Comparison of ENCODE assay signal across 14 mouse cellular contexts in genomic region chr3:27963795-27964201, GRCm38 (mm10). TPM values are rescaled to one million over a fixed set of nuclear protein-coding genes. Genes with fewer than 3 reads are reported as not detected.
DNase-seq lines count a peak whose midpoint lies in the region; ATAC-seq and TF ChIP-seq lines count a peak whose summit lies in the region.
"Had no signal": no experiment of that assay in that cellular context is flagged by ENCODE, and none has a peak within 500 bp of the region (broad histone marks: within the 10 kb centered on the region; RNA-seq: fewer than 3 reads in every experiment).

No protein-coding gene starts in this region.

- peaks cover 0 to 4% of the 10 kb centered on the region in 2 experiments; a peak in 2 of 4 replicates for H3K4me1 ChIP-seq in ES-E14 (ENCODE audit: control insufficient read depth in 2 of 2, insufficient read depth in 2 of 2, low read length in 2 of 2, poor library complexity in 1 of 2)
- H3K4me1 ChIP-seq in hindbrain, embryonic 12.5 days, result peaks cover 9% of the 10 kb centered on the region; the same call in 1 of the 2 replicates
- H3K4me1 ChIP-seq in midbrain, postnatal 0 days (ENCODE audit: insufficient read depth, low read length), result no peaks in the 10 kb centered on the region

- no peak overlapping the region for H3K27ac ChIP-seq in ES-E14 (ENCODE audit: insufficient read depth, low read depth, low read length, poor library complexity, severe bottlenecking)
- no peak overlapping the region for H3K27ac ChIP-seq in hindbrain, embryonic 12.5 days
- H3K27ac ChIP-seq in midbrain, postnatal 0 days (ENCODE audit: low read depth, low read length), result no peak overlapping the region; the same call in 1 of the 2 replicates
- H3K27ac ChIP-seq: heart, embryonic 10.5 days; limb, embryonic 15.5 days had no signal

- no peak for TF ChIP-seq CTCF in midbrain, postnatal 0 days (IDR thresholded peaks at IDR 0.05)

- H3K27me3 ChIP-seq in hindbrain, embryonic 12.5 days, result no peaks in the 10 kb centered on the region
- H3K27me3 ChIP-seq in midbrain, postnatal 0 days (ENCODE audit: insufficient read depth, low read length), result no peaks in the 10 kb centered on the region
- H3K27me3 ChIP-seq: embryonic facial prominence, embryonic 13.5 days; limb, embryonic 15.5 days had no signal

- DNase-seq in ES-E14 (ENCODE audit: low read depth, low spot score), result peak; percentile 60
- DNase-seq in brain, adult 2 months (ENCODE audit: low read depth, low spot score), result peak; percentile 28
- peak; percentile 58 for DNase-seq in midbrain, postnatal 0 days (ENCODE audit: low spot score)
- DNase-seq in right cerebral cortex, postnatal 36 days (ENCODE audit: low spot score in 2 of 2), result no peak
- no peak for DNase-seq in left cerebral cortex, adult 18-20 months (ENCODE audit: low spot score in 2 of 2)
- DNase-seq in gastrocnemius, adult 18-20 months (ENCODE audit: low spot score), result no peak
- DNase-seq: adrenal gland, postnatal 25 days; cerebellum, adult 11 months; lung, postnatal 36 days; right cerebral cortex, postnatal 14 days had no signal

- H3K9me3 ChIP-seq in ES-E14 (ENCODE audit: control insufficient read depth, insufficient read depth, low read depth, low read length), result no peaks in the 10 kb centered on the region
- no peaks in the 10 kb centered on the region for H3K9me3 ChIP-seq in hindbrain, embryonic 12.5 days (replicated peaks)
- H3K9me3 ChIP-seq in midbrain, postnatal 0 days (ENCODE audit: low read length), result no peaks in the 10 kb centered on the region
- H3K9me3 ChIP-seq: embryonic facial prominence, embryonic 13.5 days; heart, embryonic 10.5 days; limb, embryonic 15.5 days had no signal

- in situ Hi-C loops in ES-E14 (cut with MboI; ENCODE audit: low sequenced_read_pairs in 2 of 2, unreplicated experiment in 2 of 2), result no loop called here

- no peak overlapping the region for H3K4me3 ChIP-seq in ES-E14 (ENCODE audit: insufficient read depth in 1 of 2, low read depth in 1 of 2, low read length in 2 of 2, poor library complexity in 1 of 2, severe bottlenecking in 1 of 2)
- H3K4me3 ChIP-seq in hindbrain, embryonic 12.5 days, result no peak overlapping the region
- no peak overlapping the region for H3K4me3 ChIP-seq in midbrain, postnatal 0 days (ENCODE audit: low read depth, low read length)
- H3K4me3 ChIP-seq: embryonic facial prominence, embryonic 13.5 days; heart, embryonic 10.5 days; limb, embryonic 15.5 days had no signal

- peak; percentile 71; the same call in 1 of the 2 replicates for ATAC-seq in hindbrain, embryonic 12.5 days (ENCODE audit: low FRiP score)
- peak; percentile 47; the same call in 1 of the 2 replicates for ATAC-seq in midbrain, postnatal 0 days (ENCODE audit: low FRiP score)

- H3K4me2 ChIP-seq in hindbrain, embryonic 12.5 days (replicated peaks), result no peak overlapping the region
- H3K4me2 ChIP-seq in midbrain, postnatal 0 days (ENCODE audit: low read depth, low read length, poor library complexity, severe bottlenecking), result no peak overlapping the region
- H3K4me2 ChIP-seq: embryonic facial prominence, embryonic 13.5 days; limb, embryonic 15.5 days had no signal

- H3K9ac ChIP-seq in ES-E14 (ENCODE audit: insufficient read depth, low read depth, low read length, poor library complexity, severe bottlenecking), result no peak overlapping the region
- H3K9ac ChIP-seq in hindbrain, embryonic 12.5 days, result no peak overlapping the region
- H3K9ac ChIP-seq in midbrain, postnatal 0 days (replicated peaks; ENCODE audit: low read length, poor library complexity, severe bottlenecking), result no peak overlapping the region
- H3K9ac ChIP-seq: embryonic facial prominence, embryonic 13.5 days; limb, embryonic 15.5 days had no signal

- no peaks in the 10 kb centered on the region for H3K36me3 ChIP-seq in ES-E14 (ENCODE audit: control insufficient read depth, insufficient read depth, low read length, poor library complexity, severe bottlenecking)
- no peaks in the 10 kb centered on the region for H3K36me3 ChIP-seq in hindbrain, embryonic 12.5 days
- no peaks in the 10 kb centered on the region for H3K36me3 ChIP-seq in midbrain, postnatal 0 days (ENCODE audit: insufficient read depth, low read length)
- H3K36me3 ChIP-seq: embryonic facial prominence, embryonic 13.5 days; heart, embryonic 10.5 days; limb, embryonic 15.5 days had no signal

- WGBS in hindbrain, embryonic 12.5 days, result 11% methylated on average over 6 of the region's 6 CpGs
- 12% methylated on average over 6 of the region's 6 CpGs for WGBS in midbrain, postnatal 0 days

TF ChIP-seq in ES-E14, 5 proteins besides CTCF, POLR2A, EP300 and RAD21:
- TF ChIP-seq ZNF384 (IDR thresholded peaks at IDR 0.05; ENCODE audit: low read depth, low read length) (no peak), ZC3H11A (IDR thresholded peaks at IDR 0.05; ENCODE audit: borderline replicate concordance, low read depth, low read length) (no peak), CHD2 (IDR thresholded peaks at IDR 0.05; ENCODE audit: low read depth, low read length) (no peak)
TF ChIP-seq in ES-E14: peak in this region for 0.

RNA-seq across cellular contexts. Expression of gene Pld1, which starts 25.3 kb away (rescaled TPM):
- total RNA-seq in ES-E14 (2012; rRNA removed), result 4.7 and 4.8 TPM in 2 replicates
- 5.6 and 6.0 TPM in 2 replicates for polyA plus RNA-seq in hindbrain, embryonic 12.5 days (2016; fragmentation: Nextera tagmentation; extraction: Ambion mirVana)
- 6.7 and 13.5 TPM in 2 replicates for total RNA-seq in midbrain, postnatal 0 days (2014; rRNA removed)
- polyA plus RNA-seq in midbrain, postnatal 0 days (2015; fragmentation: Nextera tagmentation; extraction: Ambion mirVana), result 4.7 and 5.0 TPM in 2 replicates
- total RNA-seq in left cerebral cortex, adult 18-20 months (2021), result 1 to 10 TPM; 5.5 to 7.6 TPM
- 1 to 10 TPM; 4.4 to 5.4 TPM for total RNA-seq in gastrocnemius, adult 18-20 months (2021)

Comparison
In these comparisons a context has a peak if more than half of its experiments do, and no peak if none do; other contexts are left out.
1. DNase-seq: peak in ES-E14 (single experiment), brain, adult 2 months (single experiment) and midbrain, postnatal 0 days (single experiment); none in right cerebral cortex, postnatal 36 days (0 of 2), left cerebral cortex, adult 18-20 months (0 of 2) and gastrocnemius, adult 18-20 months (single experiment).